Mouse (Mus musculus) midbrain, embryonic 13.5 days (tissue): ENCODE data around the gene Kcnj12. TPM values are rescaled to one million over a fixed set of nuclear protein-coding genes. Genes with fewer than 3 reads are reported as not detected.

ENCODE experiments used
- ATAC-seq: fragments of 200-750 bp; cut with Nextera tagmentation; 2 replicates; pipeline ENCODE4 v1.8.0; 2017; ENCODE audit warnings: mild to moderate bottlenecking, moderate TSS enrichment, moderate library complexity
- H3K27ac ChIP-seq: fragments of 300-500 bp; sonication (generic); 2 replicates; pipeline ENCODE4 v1.5.1; 2015; ENCODE audit warnings: inconsistent platforms, mild to moderate bottlenecking, moderate library complexity
- H3K27me3 ChIP-seq: fragments of 300-500 bp; sonication (generic); 2 replicates; pipeline ENCODE4 v1.6.1; 2015; ENCODE audit warnings: mild to moderate bottlenecking, inconsistent platforms
- H3K36me3 ChIP-seq: fragments of 300-500 bp; sonication (generic); 2 replicates; pipeline ENCODE4 v1.6.1; 2015; ENCODE audit warnings: mild to moderate bottlenecking, inconsistent platforms
- H3K4me1 ChIP-seq: fragments of 300-500 bp; sonication (generic); replicated peaks from 2 replicates; pipeline ENCODE4 v1.6.1; 2015; ENCODE audit warnings: inconsistent platforms
- H3K4me2 ChIP-seq: fragments of 300-500 bp; sonication (generic); replicated peaks from 2 replicates; pipeline ENCODE4 v1.6.1; 2015; ENCODE audit warnings: moderate library complexity, mild to moderate bottlenecking, inconsistent platforms
- H3K4me3 ChIP-seq: fragments of 300-500 bp; sonication (generic); replicated peaks from 2 replicates; pipeline ENCODE4 v1.5.1; 2015; ENCODE audit warnings: mild to moderate bottlenecking, inconsistent platforms
- H3K9ac ChIP-seq: fragments of 300-500 bp; sonication (generic); replicated peaks from 2 replicates; pipeline ENCODE4 v1.6.1; 2015; ENCODE audit warnings: mild to moderate bottlenecking, inconsistent platforms
- H3K9me3 ChIP-seq: fragments of 300-500 bp; sonication (generic); 2 replicates; pipeline ENCODE4 v1.6.1; 2016; ENCODE audit warnings: mild to moderate bottlenecking, inconsistent platforms
- WGBS: fragments of 180-500 bp; shearing (Covaris S2); methylation state at CpG from one replicate; pipeline ENCODE4 v1.1.7; 2015; 5-methylcytosine and 5-hydroxymethylcytosine counted together
- polyA plus RNA-seq: library from polyadenylated mRNA; unstranded; fragments of >200 nt; fragmentation: Nextera tagmentation; extraction: Ambion mirVana; gene quantifications from 2 replicates; pipeline ENCODE4 v1.2.1, GENCODE M21; 2015

Kcnj12 gene
- 0.64 and 1.4 TPM in 2 replicates for polyA plus RNA-seq

DNA sequence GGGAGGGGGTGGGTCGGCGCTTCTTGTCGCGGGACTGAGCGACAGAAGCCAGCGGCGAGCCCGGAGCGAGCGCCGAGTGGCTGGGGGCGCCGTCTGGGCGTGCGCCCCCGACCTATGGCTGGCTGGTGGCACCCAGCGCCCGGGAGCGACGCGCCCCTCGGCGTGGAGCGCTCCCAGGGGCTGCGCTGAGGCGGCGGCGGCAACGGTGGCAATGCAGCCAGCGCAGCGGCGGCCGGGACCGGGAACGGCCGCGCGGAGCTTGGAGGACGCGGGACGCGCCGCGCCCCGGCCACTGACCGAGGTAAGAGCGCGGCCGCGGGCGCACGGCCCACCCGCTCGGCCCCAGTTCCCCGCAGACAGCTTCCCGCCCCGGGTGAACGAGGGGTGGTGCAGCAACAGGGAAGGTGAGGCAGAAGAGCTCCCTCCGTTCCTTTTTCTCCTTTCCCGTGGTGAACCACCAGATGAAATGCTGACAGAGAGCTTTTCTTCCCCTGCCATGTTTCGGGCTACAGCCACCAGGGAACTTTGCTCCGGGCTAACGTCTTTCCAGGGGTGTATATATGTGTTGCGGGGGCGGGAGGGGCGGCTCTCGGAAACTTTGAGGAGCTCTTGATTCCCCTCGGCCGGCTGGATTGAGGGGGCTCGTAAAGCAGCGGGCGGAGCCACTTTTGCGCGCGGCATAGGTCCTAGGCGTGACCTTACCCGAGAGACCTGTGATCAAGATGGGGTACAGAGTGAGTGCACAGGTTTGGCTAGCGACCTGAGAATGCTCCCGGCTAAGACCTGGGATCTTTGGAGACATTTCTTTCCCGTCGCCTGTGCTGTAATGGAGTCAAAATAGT, at the start of gene Kcnj12:
Kcnj12 (plus strand) TSS at position 15 of the 842 bp plus-strand sequence.
- no peak within 1 kb of the TSS for H3K27ac ChIP-seq
- H3K4me1 ChIP-seq = peaks cover 38% of the 10 kb centered on the region
- 0 out of 2 replicates have a peak, but pooled peaks have one; percentile 7 for ATAC-seq
- 1% methylated on average over 58 of the region's 81 CpGs for WGBS
- no peaks in the 10 kb centered on the region for H3K9me3 ChIP-seq
- H3K9ac ChIP-seq = peak within 1 kb of the TSS; percentile 65
- H3K4me3 ChIP-seq = peak within 1 kb of the TSS; percentile 59
- peaks cover 60% of the 10 kb centered on the region for H3K27me3 ChIP-seq
- H3K36me3 ChIP-seq = no peaks in the 10 kb centered on the region
- peak within 1 kb of the TSS; percentile 81 for H3K4me2 ChIP-seq

DNA sequence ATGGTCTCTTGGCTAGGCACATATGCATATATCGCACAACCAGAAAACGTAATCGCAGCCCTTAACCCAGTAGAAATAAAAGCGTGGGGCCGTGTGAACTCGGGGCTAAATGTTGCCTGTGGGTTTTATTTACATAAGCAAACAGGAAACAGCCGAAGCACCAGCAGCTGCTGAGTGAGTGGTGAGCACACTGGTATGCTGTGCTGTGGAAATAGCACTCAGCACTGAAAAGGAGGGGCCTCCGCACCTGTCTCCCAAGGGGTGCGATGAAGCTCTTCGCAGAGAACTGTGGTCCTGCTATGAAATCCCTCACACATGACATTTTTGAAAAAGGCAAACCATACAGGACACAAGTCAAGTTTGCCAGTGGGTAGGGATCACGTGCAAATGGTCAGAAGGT, 47.3 kb upstream of the Kcnj12 start:
- H3K9ac ChIP-seq = no peak overlapping the region
- H3K9me3 ChIP-seq = no peaks in the 10 kb centered on the region
- no peak overlapping the region for H3K27ac ChIP-seq
- 83% methylated on average over 11 of the region's 11 CpGs for WGBS
- no peaks in the 10 kb centered on the region for H3K27me3 ChIP-seq
- no peak overlapping the region for H3K4me3 ChIP-seq
- H3K4me1 ChIP-seq = no peaks in the 10 kb centered on the region
- ATAC-seq = no peak
- no peaks in the 10 kb centered on the region for H3K36me3 ChIP-seq
- H3K4me2 ChIP-seq = no peak overlapping the region

DNA sequence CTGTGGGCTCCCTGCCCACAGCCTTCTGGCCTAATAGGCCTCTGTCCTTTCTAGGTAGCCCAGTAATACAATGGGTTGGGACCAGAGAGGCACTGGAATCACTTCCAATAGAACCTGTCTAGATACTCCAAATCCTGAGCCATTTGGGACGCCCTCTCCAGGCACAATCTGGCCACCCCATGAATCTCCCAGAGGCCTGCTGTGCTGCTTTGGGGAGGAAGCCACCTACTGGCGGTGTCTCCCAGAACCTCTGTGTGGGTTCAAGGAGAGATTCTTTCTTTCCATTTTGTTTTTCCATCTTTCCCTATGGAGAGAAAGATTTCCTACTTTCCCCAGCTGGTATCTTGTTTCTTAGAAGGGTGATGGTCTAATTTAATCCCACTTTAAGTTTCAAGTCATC, 46.1 kb upstream of the Kcnj12 start:
- Histone ChIP-seq H3K4me3 (no peak overlapping the region), H3K4me1 (no peaks in the 10 kb centered on the region), H3K36me3 (no peaks in the 10 kb centered on the region), H3K27me3 (no peaks in the 10 kb centered on the region), H3K27ac (no peak overlapping the region), H3K9me3 (no peaks in the 10 kb centered on the region), H3K4me2 (no peak overlapping the region), H3K9ac (no peak overlapping the region)
- ATAC-seq = no peak
- 73% methylated on average over 2 of the region's 2 CpGs for WGBS

DNA sequence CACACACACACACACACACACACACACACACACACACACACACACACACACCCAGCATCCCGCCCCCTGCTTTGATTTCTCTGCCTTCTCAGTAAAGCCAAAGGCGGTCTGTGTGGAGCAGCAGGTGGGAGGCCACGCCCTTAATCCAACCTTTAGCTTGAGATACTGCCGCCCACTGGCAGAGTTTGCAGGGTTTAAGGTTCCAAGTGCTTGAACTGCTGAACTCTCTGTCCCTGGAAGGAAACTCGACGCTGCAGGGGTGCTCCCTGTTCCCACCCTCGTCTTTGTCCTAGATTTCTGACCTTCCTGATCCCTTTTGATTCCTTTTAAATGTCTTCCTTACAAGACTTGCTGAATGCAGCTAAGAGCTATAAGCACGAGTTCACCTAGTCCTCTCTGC, 45.6 kb upstream of the Kcnj12 start:
- Histone ChIP-seq H3K27me3 (no peaks in the 10 kb centered on the region), H3K27ac (no peak overlapping the region), H3K9ac (no peak overlapping the region), H3K9me3 (no peaks in the 10 kb centered on the region), H3K4me1 (0 out of 2 replicates have a peak, but pooled peaks cover 1% of the 10 kb centered on the region), H3K36me3 (no peaks in the 10 kb centered on the region), H3K4me2 (no peak overlapping the region), H3K4me3 (no peak overlapping the region)
- WGBS = 11% methylated on average over 8 of the region's 8 CpGs
- no peak for ATAC-seq

DNA sequence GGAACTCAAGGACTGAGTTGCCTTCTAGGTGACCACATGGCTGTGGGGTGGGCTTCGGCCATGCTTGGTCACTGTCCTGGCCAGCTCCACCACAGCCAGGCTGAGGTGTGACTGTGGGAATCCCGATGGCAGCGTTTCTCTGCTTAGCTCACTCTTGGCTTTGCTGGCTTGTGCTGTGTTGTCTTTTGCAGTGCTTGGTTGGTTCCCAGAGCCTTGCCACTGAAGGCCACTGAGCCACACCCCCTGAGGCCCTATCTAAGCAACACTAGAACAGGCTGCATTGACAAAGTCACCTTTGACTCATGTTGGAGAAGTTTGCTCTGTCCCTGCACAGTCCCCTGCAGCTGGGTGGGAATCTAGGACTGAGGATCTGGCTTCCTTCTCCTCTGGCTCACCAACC, 45.2 kb upstream of the Kcnj12 start:
- Histone ChIP-seq H3K4me3 (no peak overlapping the region), H3K4me2 (no peak overlapping the region), H3K36me3 (no peaks in the 10 kb centered on the region), H3K9me3 (no peaks in the 10 kb centered on the region), H3K4me1 (0 out of 2 replicates have a peak, but pooled peaks cover 5% of the 10 kb centered on the region), H3K27ac (no peak overlapping the region), H3K9ac (no peak overlapping the region), H3K27me3 (no peaks in the 10 kb centered on the region)
- no peak for ATAC-seq
- WGBS = 51% methylated on average over 3 of the region's 3 CpGs

- Histone ChIP-seq H3K4me3 (no peak overlapping the region), H3K27ac (no peak overlapping the region), H3K36me3 (no peaks in the 10 kb centered on the region), H3K9me3 (no peaks in the 10 kb centered on the region), H3K4me2 (no peak overlapping the region), H3K4me1 (0 out of 2 replicates have a peak, but pooled peaks cover 6% of the 10 kb centered on the region), H3K9ac (no peak overlapping the region), H3K27me3 (no peaks in the 10 kb centered on the region)
- no peak for ATAC-seq
- WGBS = 89% methylated on average over 2 of the region's 2 CpGs
Observed at GRCm38 (mm10) chr11:60978658-60979057, 43.7 kb upstream of the Kcnj12 start.

DNA sequence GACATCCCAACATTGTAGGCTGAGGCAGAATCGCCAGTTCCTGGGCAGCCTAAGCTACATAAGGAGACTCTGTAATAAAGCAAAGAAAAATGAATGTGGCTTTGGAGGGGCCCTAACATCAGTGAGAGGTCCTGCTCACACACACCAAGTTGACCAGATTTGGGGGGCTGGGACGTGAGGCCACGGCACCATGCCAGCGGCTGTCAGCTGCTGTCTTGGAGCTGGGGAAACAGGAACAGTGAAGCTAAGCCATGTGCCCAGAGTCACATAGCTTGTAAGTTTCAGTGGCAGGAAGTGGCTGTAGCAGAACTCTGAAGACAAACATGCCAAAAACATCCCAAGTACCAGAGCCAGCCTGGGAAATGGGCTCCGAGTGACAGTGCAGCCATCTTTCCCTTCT, 42.6 kb upstream of the Kcnj12 start:
- H3K4me3 ChIP-seq = no peak overlapping the region
- no peak overlapping the region for H3K9ac ChIP-seq
- 86% methylated on average over 5 of the region's 5 CpGs for WGBS
- H3K27me3 ChIP-seq = no peaks in the 10 kb centered on the region
- no peak overlapping the region for H3K4me2 ChIP-seq
- H3K27ac ChIP-seq = no peak overlapping the region
- H3K9me3 ChIP-seq = no peaks in the 10 kb centered on the region
- H3K4me1 ChIP-seq = 0 out of 2 replicates have a peak, but pooled peaks cover 6% of the 10 kb centered on the region
- no peak for ATAC-seq
- no peaks in the 10 kb centered on the region for H3K36me3 ChIP-seq

GRCm38 (mm10) chr11:60981693-60982486, 40.5 kb upstream of the Kcnj12 start:
- no peaks in the 10 kb centered on the region for H3K27me3 ChIP-seq
- H3K36me3 ChIP-seq = no peaks in the 10 kb centered on the region
- no peaks in the 10 kb centered on the region for H3K9me3 ChIP-seq
- H3K4me2 ChIP-seq = no peak overlapping the region
- 0 out of 2 replicates have a peak, but pooled peaks cover 6% of the 10 kb centered on the region for H3K4me1 ChIP-seq
- no peak overlapping the region for H3K4me3 ChIP-seq
- no peak overlapping the region for H3K9ac ChIP-seq
- WGBS = 70% methylated on average over 14 of the region's 14 CpGs
- 0 out of 2 replicates have a peak, but pooled peaks have one; percentile 27 for ATAC-seq
- 0 out of 2 replicates have a peak overlapping the region, but pooled peaks have one; percentile 19 for H3K27ac ChIP-seq

GRCm38 (mm10) chr11:60984912-60985558, 37.3 kb upstream of the Kcnj12 start:
- 69% methylated on average over 13 of the region's 13 CpGs for WGBS
- no peak overlapping the region for H3K27ac ChIP-seq
- no peak for ATAC-seq

DNA sequence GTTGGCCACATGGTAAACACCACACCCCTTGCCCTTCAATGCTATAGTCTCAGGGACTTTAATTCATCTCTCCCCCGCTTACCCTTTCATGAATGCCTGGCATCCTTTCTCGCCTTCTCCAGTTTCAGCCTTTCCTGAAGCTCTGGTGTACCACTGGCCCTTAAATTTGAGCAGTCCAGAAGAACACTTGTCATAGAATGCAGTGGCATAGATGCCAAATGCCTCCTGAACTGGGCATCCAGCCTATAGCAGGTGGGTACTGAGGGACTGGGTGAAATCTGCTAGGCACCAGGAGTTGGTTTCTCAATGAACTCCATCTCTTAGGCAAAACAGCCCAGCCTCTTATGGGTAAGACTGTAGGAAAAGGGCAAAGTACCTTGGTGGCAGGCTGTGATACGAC, 31.9 kb upstream of the Kcnj12 start:
- H3K27ac ChIP-seq = no peak overlapping the region
- WGBS = 71% methylated on average over 3 of the region's 3 CpGs
- no peaks in the 10 kb centered on the region for H3K36me3 ChIP-seq
- H3K4me1 ChIP-seq = no peaks in the 10 kb centered on the region
- no peak overlapping the region for H3K4me3 ChIP-seq
- no peaks in the 10 kb centered on the region for H3K9me3 ChIP-seq
- no peak overlapping the region for H3K9ac ChIP-seq
- H3K4me2 ChIP-seq = no peak overlapping the region
- no peak for ATAC-seq
- no peaks in the 10 kb centered on the region for H3K27me3 ChIP-seq

More at GRCm38 (mm10) chr11:60984912-60985558, 37.3 kb upstream of the Kcnj12 start:
- H3K9me3 ChIP-seq = no peaks in the 10 kb centered on the region
- no peaks in the 10 kb centered on the region for H3K27me3 ChIP-seq
- H3K36me3 ChIP-seq = no peaks in the 10 kb centered on the region
- H3K9ac ChIP-seq = no peak overlapping the region
- H3K4me1 ChIP-seq = 0 out of 2 replicates have a peak, but pooled peaks cover 6% of the 10 kb centered on the region
- H3K4me3 ChIP-seq = no peak overlapping the region
- H3K4me2 ChIP-seq = no peak overlapping the region

- H3K4me2 ChIP-seq = no peak overlapping the region
- no peaks in the 10 kb centered on the region for H3K36me3 ChIP-seq
- no peak overlapping the region for H3K4me3 ChIP-seq
- H3K27me3 ChIP-seq = no peaks in the 10 kb centered on the region
- no peak overlapping the region for H3K9ac ChIP-seq
- 65% methylated on average over 8 of the region's 8 CpGs for WGBS
- H3K27ac ChIP-seq = no peak overlapping the region
- peaks cover 10% of the 10 kb centered on the region for H3K4me1 ChIP-seq
- no peak for ATAC-seq
- no peaks in the 10 kb centered on the region for H3K9me3 ChIP-seq
Observed at GRCm38 (mm10) chr11:61002736-61003135, 19.6 kb upstream of the Kcnj12 start.
